Mouse (Mus musculus): Measurements from ENCODE around the gene Zdhhc18.

DNA sequence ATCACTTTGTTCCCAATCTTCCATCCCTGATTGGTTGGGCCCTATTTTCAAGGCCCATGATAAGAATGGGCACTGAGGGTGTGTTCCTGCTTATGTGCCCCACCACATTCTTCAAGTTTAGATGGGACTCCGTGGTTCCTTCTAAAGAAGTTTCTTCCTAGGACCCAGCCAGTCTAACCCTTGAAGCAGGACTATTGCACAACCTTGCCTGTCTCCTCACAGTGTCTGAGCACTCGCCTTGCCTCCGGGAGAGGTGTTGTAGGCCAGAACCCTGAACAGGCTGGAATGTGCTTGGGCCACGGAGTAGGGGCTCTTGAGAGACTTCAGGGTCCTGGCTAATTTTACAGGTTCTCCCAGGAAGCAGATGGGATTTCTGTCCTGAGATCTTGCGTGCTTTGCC lies 46.9 kb downstream of the Zdhhc18 start:
- TF ChIP-seq CTCF (IDR thresholded peaks at IDR 0.05; ENCODE audit: borderline replicate concordance, insufficient read depth, low read length): no peak
- no peak for TF ChIP-seq POLR2A (IDR thresholded peaks at IDR 0.05; ENCODE audit: low read depth, low read length)
